Mouse (Mus musculus) bone marrow, adult 2 months (tissue): ENCODE measurements around the gene Doc2g. TPM values are rescaled to one million over a fixed set of nuclear protein-coding genes. Genes with fewer than 3 reads are reported as not detected.

Experiments
- H3K27ac ChIP-seq: fragments of 200-500 bp; 2 replicates; pipeline ENCODE4 v1.5.1; 2012; ENCODE audit warnings: low read depth, mild to moderate bottlenecking, control low read depth, inconsistent platforms, low read length; ENCODE audit not compliant: control insufficient read depth, poor library complexity, insufficient read depth
- H3K4me1 ChIP-seq: fragments of 200-500 bp; 2 replicates; pipeline ENCODE4 v1.6.1; 2011; ENCODE audit warnings: low read length; ENCODE audit not compliant: control insufficient read depth, insufficient read depth
- H3K4me3 ChIP-seq: fragments of 200-500 bp; replicated peaks from 2 replicates; pipeline ENCODE3; 2011; ENCODE audit warnings: mild to moderate bottlenecking, low read depth, low read length, control low read depth; ENCODE audit not compliant: control insufficient read depth
- CTCF ChIP-seq: fragments of 200-500 bp; IDR thresholded peaks from 2 replicates; pipeline ENCODE4 v1.5.1; 2011; ENCODE audit warnings: low read length, control low read depth; ENCODE audit not compliant: control insufficient read depth, insufficient read depth
- POLR2A ChIP-seq: fragments of 200-500 bp; IDR thresholded peaks from 2 replicates; pipeline ENCODE4 v1.6.1; 2011; ENCODE audit warnings: low read depth, mild to moderate bottlenecking, control low read depth, low read length, borderline replicate concordance; ENCODE audit not compliant: control insufficient read depth
- WGBS: fragments of 180-500 bp; shearing (Covaris S2); methylation state at CpG from one replicate; pipeline ENCODE4 v1.1.7; 2018; 5-methylcytosine and 5-hydroxymethylcytosine counted together
- polyA plus RNA-seq: library from polyadenylated mRNA; stranded (reverse); fragments of >200 nt; gene quantifications from 2 replicates; pipeline ENCODE4 v1.2.4, GENCODE M21; 2011; ENCODE audit warnings: low replicate concordance; ENCODE audit not compliant: missing spikeins, insufficient read depth, insufficient read length

Gene Doc2g
- polyA plus RNA-seq, 1 experiment, result 7.8 TPM

- Histone ChIP-seq H3K4me1 (peaks cover 2% of the 10 kb centered on the region), H3K4me3 (peak within 1 kb of the TSS; percentile 85), H3K27ac (peak within 1 kb of the TSS; percentile 96)
- under 1% methylated on average over 64 of the region's 64 CpGs for WGBS
- TF ChIP-seq CTCF, result peak; percentile 78
- peak; percentile 93 for TF ChIP-seq POLR2A
These were observed 2.8 kb upstream of the Doc2g start, which contains the start of the genes Nudt8 and Gm49405 for GRCm38 (mm10) chr19:4000119-4000900. Gene Nudt8, plus strand, starts transcription at chr19:4000580. Gene Gm49405, plus strand, starts transcription at chr19:4000626.

GRCm38 (mm10) chr19:4000949-4001525 is 2.1 kb upstream of the Doc2g start:
- 29% methylated on average over 17 of the region's 17 CpGs for WGBS
- H3K4me3 ChIP-seq, result peak overlapping the region; percentile 85
- no peak for TF ChIP-seq POLR2A
- no peak for TF ChIP-seq CTCF
- peak overlapping the region; percentile 96 for H3K27ac ChIP-seq
- H3K4me1 ChIP-seq, result peaks cover 2% of the 10 kb centered on the region

DNA sequence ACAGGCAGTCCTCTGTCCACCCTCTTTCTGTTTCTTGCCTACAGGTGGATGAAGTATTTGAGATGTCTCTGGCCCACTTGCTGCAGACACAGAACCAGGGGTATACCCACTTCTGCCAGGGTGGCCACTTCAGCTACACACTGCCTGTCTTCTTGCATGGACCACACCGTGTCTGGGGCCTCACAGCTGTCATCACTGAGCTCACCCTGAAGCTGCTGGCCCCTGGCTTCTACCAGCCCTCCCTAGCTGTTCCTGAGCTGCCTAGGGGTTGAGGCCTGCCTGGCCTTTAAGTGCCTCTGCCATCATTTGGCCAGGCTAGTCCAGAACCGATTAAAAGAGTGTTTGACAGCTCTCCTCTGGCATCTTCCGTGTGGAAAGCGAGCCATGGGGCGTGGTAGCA is 1.4 kb upstream of the Doc2g start:
- WGBS, result 95% methylated on average over 5 of the region's 5 CpGs
- peaks cover 2% of the 10 kb centered on the region for H3K4me1 ChIP-seq

GRCm38 (mm10) chr19:4003641-4004040 is 528 bp downstream of the Doc2g start:
- peaks cover 2% of the 10 kb centered on the region for H3K4me1 ChIP-seq
- 80% methylated on average over 12 of the region's 12 CpGs for WGBS
- no peak overlapping the region for H3K4me3 ChIP-seq
- no peak for TF ChIP-seq POLR2A
- no peak for TF ChIP-seq CTCF
- H3K27ac ChIP-seq, result no peak overlapping the region; the same call in 1 of the 2 replicates

More for the DNA sequence above, 1.4 kb upstream of the Doc2g start:
- H3K27ac ChIP-seq, result no peak overlapping the region
- TF ChIP-seq CTCF, result no peak
- TF ChIP-seq POLR2A, result no peak
- no peak overlapping the region for H3K4me3 ChIP-seq

GRCm38 (mm10) chr19:4004331-4004730 is 1.2 kb downstream of the Doc2g start:
- no peak overlapping the region for H3K27ac ChIP-seq
- WGBS, result 89% methylated on average over 15 of the region's 15 CpGs
- no peak overlapping the region for H3K4me3 ChIP-seq
- TF ChIP-seq POLR2A, result no peak
- TF ChIP-seq CTCF, result no peak
- H3K4me1 ChIP-seq, result peaks cover 2% of the 10 kb centered on the region

GRCm38 (mm10) chr19:4005091-4005490 is 2.0 kb downstream of the Doc2g start:
- WGBS, result 82% methylated on average over 9 of the region's 9 CpGs
- Histone ChIP-seq H3K4me1 (peaks cover 2% of the 10 kb centered on the region), H3K4me3 (no peak overlapping the region), H3K27ac (no peak overlapping the region)
- TF ChIP-seq CTCF, result no peak
- TF ChIP-seq POLR2A, result no peak

- 94% methylated on average over 8 of the region's 8 CpGs for WGBS
- Histone ChIP-seq H3K27ac (no peak overlapping the region), H3K4me3 (no peak overlapping the region), H3K4me1 (peaks cover under 1% of the 10 kb centered on the region; the same call in 1 of the 2 replicates)
- no peak for TF ChIP-seq POLR2A
- no peak for TF ChIP-seq CTCF
These were observed 2.9 kb downstream of the Doc2g start for GRCm38 (mm10) chr19:4005971-4006370.

- Histone ChIP-seq H3K4me1 (peaks cover 4% of the 10 kb centered on the region), H3K27ac (no peak overlapping the region), H3K4me3 (no peak overlapping the region)
- 91% methylated on average over 5 of the region's 5 CpGs for WGBS
- no peak for TF ChIP-seq CTCF
- no peak for TF ChIP-seq POLR2A
These were observed 8.0 kb downstream of the Doc2g start for GRCm38 (mm10) chr19:4011086-4011485.
